Mouse (Mus musculus): ENCODE measurements at regions not wholly inside any gene's neighbourhood (a gene's known extent, or its start where the extent isn't known, plus 50 kb on each side); places are given as distances from the start of the nearest gene placed in this dataset.

- no peak overlapping the region for H3K27ac ChIP-seq
- no peak for ATAC-seq (ENCODE audit: insufficient number of reproducible peaks, insufficient read depth, low FRiP score, low TSS enrichment)
- H3K4me3 ChIP-seq, result no peak overlapping the region
- no peak overlapping the region for H3K9ac ChIP-seq
- WGBS, result 0% methylated on average over 1 of the region's 1 CpGs
- H3K36me3 ChIP-seq, result no peaks in the 10 kb centered on the region
- H3K4me1 ChIP-seq, result peaks cover 19% of the 10 kb centered on the region
- no peaks in the 10 kb centered on the region for H3K27me3 ChIP-seq
- no peaks in the 10 kb centered on the region for H3K9me3 ChIP-seq
- H3K4me2 ChIP-seq (replicated peaks), result no peak overlapping the region
Measured at GRCm38 (mm10) chr12:107662624-107663023, 174.2 kb downstream of the 3110018I06Rik start.

GRCm38 (mm10) chr12:107667836-107668235 is 179.4 kb downstream of the 3110018I06Rik start:
- no peak overlapping the region for H3K4me2 ChIP-seq (replicated peaks)
- H3K27ac ChIP-seq, result no peak overlapping the region
- H3K9me3 ChIP-seq, result no peaks in the 10 kb centered on the region
- 86% methylated on average over 3 of the region's 3 CpGs for WGBS
- H3K36me3 ChIP-seq, result no peaks in the 10 kb centered on the region
- H3K4me3 ChIP-seq, result no peak overlapping the region
- peaks cover 18% of the 10 kb centered on the region for H3K4me1 ChIP-seq
- no peak for ATAC-seq (ENCODE audit: insufficient number of reproducible peaks, insufficient read depth, low FRiP score, low TSS enrichment)
- H3K27me3 ChIP-seq, result no peaks in the 10 kb centered on the region
- no peak overlapping the region for H3K9ac ChIP-seq

DNA sequence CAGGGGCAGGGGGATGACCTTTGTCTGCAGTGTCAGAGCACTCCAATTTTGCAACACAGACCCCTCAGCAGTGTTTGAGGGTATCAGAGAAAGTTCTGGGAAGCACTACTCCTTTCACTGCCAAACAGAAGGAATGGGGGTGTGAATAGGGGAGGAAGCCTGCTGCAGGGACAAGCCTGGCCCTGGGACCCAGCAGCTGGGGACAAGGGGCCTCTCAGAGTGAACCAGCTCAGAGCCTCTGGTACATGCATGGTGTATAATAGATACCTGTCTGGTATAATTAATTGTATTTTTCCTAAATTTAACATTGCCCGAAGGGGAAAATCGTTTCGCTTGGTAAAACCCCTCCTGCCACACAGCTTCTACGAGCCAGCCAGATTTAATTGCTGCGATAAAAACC is 180.6 kb downstream of the 3110018I06Rik start:
- Histone ChIP-seq H3K4me3 (no peak overlapping the region), H3K27me3 (no peaks in the 10 kb centered on the region), H3K27ac (no peak overlapping the region), H3K36me3 (no peaks in the 10 kb centered on the region), H3K9me3 (no peaks in the 10 kb centered on the region), H3K4me1 (peaks cover 12% of the 10 kb centered on the region), H3K9ac (no peak overlapping the region), H3K4me2 (replicated peaks) (no peak overlapping the region)
- WGBS, result 40% methylated on average over 5 of the region's 5 CpGs
- no peak for ATAC-seq (ENCODE audit: insufficient number of reproducible peaks, insufficient read depth, low FRiP score, low TSS enrichment)

- ATAC-seq (ENCODE audit: insufficient number of reproducible peaks, insufficient read depth, low FRiP score, low TSS enrichment), result no peak
- Histone ChIP-seq H3K4me2 (replicated peaks) (no peak overlapping the region), H3K9me3 (no peaks in the 10 kb centered on the region), H3K36me3 (no peaks in the 10 kb centered on the region), H3K27me3 (no peaks in the 10 kb centered on the region), H3K9ac (no peak overlapping the region), H3K4me3 (no peak overlapping the region), H3K4me1 (peaks cover 12% of the 10 kb centered on the region), H3K27ac (no peak overlapping the region)
- 62% methylated on average over 6 of the region's 6 CpGs for WGBS
Measured at GRCm38 (mm10) chr12:107669450-107669849, 181.0 kb downstream of the 3110018I06Rik start.

- Histone ChIP-seq H3K4me1 (peaks cover 12% of the 10 kb centered on the region), H3K4me2 (replicated peaks) (no peak overlapping the region), H3K27ac (no peak overlapping the region), H3K9me3 (no peaks in the 10 kb centered on the region), H3K36me3 (no peaks in the 10 kb centered on the region), H3K4me3 (no peak overlapping the region), H3K9ac (no peak overlapping the region), H3K27me3 (no peaks in the 10 kb centered on the region)
- ATAC-seq (ENCODE audit: insufficient number of reproducible peaks, insufficient read depth, low FRiP score, low TSS enrichment), result no peak
- WGBS, result 71% methylated on average over 10 of the region's 10 CpGs
Measured at GRCm38 (mm10) chr12:107669910-107670309, 181.5 kb downstream of the 3110018I06Rik start.

DNA sequence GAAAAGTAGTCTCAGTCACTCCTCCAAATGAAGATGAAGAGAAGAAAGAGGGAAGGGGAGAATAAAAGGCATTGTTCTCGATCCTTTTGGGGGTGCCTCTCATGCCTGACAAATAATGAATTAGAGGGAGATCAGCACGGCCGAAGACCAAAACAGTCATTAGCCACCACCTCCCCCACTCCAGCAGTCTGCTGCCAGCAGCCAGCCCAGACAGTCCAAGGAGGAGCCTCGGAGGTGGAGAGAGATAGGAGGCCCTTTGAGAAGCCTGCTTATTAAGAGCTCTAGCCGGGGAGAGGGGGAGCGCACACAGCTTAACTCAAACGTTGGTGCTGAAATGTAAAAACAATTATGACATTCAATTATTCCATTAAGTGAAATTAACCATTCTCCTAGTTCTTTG is 188.6 kb downstream of the 3110018I06Rik start:
- no peak overlapping the region for H3K4me2 ChIP-seq (replicated peaks)
- H3K9ac ChIP-seq, result no peak overlapping the region
- H3K36me3 ChIP-seq, result no peaks in the 10 kb centered on the region
- no peaks in the 10 kb centered on the region for H3K9me3 ChIP-seq
- no peak for ATAC-seq (ENCODE audit: insufficient number of reproducible peaks, insufficient read depth, low FRiP score, low TSS enrichment)
- WGBS, result 27% methylated on average over 7 of the region's 7 CpGs
- no peak overlapping the region for H3K4me3 ChIP-seq
- no peaks in the 10 kb centered on the region for H3K4me1 ChIP-seq
- no peaks in the 10 kb centered on the region for H3K27me3 ChIP-seq
- H3K27ac ChIP-seq, result no peak overlapping the region

GRCm38 (mm10) chr12:107687447-107687846 is 199.0 kb downstream of the 3110018I06Rik start:
- peaks cover 8% of the 10 kb centered on the region; the same call in 1 of the 2 replicates for H3K4me1 ChIP-seq
- peak overlapping the region; percentile 63; the same call in 1 of the 2 replicates for H3K27ac ChIP-seq
- H3K4me3 ChIP-seq, result no peak overlapping the region
- H3K9ac ChIP-seq, result no peak overlapping the region
- WGBS, result 63% methylated on average over 2 of the region's 2 CpGs
- H3K4me2 ChIP-seq (replicated peaks), result no peak overlapping the region
- ATAC-seq (ENCODE audit: insufficient number of reproducible peaks, insufficient read depth, low FRiP score, low TSS enrichment), result no peak
- no peaks in the 10 kb centered on the region for H3K27me3 ChIP-seq
- no peaks in the 10 kb centered on the region for H3K9me3 ChIP-seq
- H3K36me3 ChIP-seq, result no peaks in the 10 kb centered on the region

GRCm38 (mm10) chr12:107689418-107689817 is 201.0 kb downstream of the 3110018I06Rik start:
- no peak overlapping the region for H3K9ac ChIP-seq
- no peak for ATAC-seq (ENCODE audit: insufficient number of reproducible peaks, insufficient read depth, low FRiP score, low TSS enrichment)

GRCm38 (mm10) chr12:107690061-107690460 is 201.6 kb downstream of the 3110018I06Rik start:
- Histone ChIP-seq H3K4me1 (peaks cover 8% of the 10 kb centered on the region; the same call in 1 of the 2 replicates), H3K9me3 (no peaks in the 10 kb centered on the region), H3K36me3 (no peaks in the 10 kb centered on the region), H3K9ac (no peak overlapping the region), H3K27ac (no peak overlapping the region), H3K4me2 (replicated peaks) (no peak overlapping the region), H3K4me3 (no peak overlapping the region), H3K27me3 (no peaks in the 10 kb centered on the region)
- WGBS, result 84% methylated on average over 3 of the region's 3 CpGs
- no peak for ATAC-seq (ENCODE audit: insufficient number of reproducible peaks, insufficient read depth, low FRiP score, low TSS enrichment)

More at GRCm38 (mm10) chr12:107689418-107689817, 201.0 kb downstream of the 3110018I06Rik start:
- Histone ChIP-seq H3K4me3 (no peak overlapping the region), H3K36me3 (no peaks in the 10 kb centered on the region), H3K27me3 (no peaks in the 10 kb centered on the region), H3K27ac (no peak overlapping the region), H3K9me3 (no peaks in the 10 kb centered on the region), H3K4me2 (replicated peaks) (no peak overlapping the region), H3K4me1 (peaks cover 8% of the 10 kb centered on the region; the same call in 1 of the 2 replicates)
- WGBS, result 62% methylated on average over 7 of the region's 7 CpGs

- Histone ChIP-seq H3K9ac (no peak overlapping the region), H3K9me3 (no peaks in the 10 kb centered on the region), H3K27ac (no peak overlapping the region), H3K4me1 (no peaks in the 10 kb centered on the region), H3K27me3 (no peaks in the 10 kb centered on the region), H3K4me2 (replicated peaks) (no peak overlapping the region), H3K36me3 (no peaks in the 10 kb centered on the region), H3K4me3 (no peak overlapping the region)
- ATAC-seq (ENCODE audit: insufficient number of reproducible peaks, insufficient read depth, low FRiP score, low TSS enrichment), result no peak
- WGBS, result 81% methylated on average over 6 of the region's 6 CpGs
Measured at GRCm38 (mm10) chr12:107693693-107694092, 205.3 kb downstream of the 3110018I06Rik start.

GRCm38 (mm10) chr12:107695014-107695413 is 206.6 kb downstream of the 3110018I06Rik start:
- no peak overlapping the region for H3K4me2 ChIP-seq (replicated peaks)
- no peak overlapping the region for H3K4me3 ChIP-seq
- H3K27me3 ChIP-seq, result no peaks in the 10 kb centered on the region
- no peaks in the 10 kb centered on the region for H3K36me3 ChIP-seq
- H3K9me3 ChIP-seq, result no peaks in the 10 kb centered on the region
- no peaks in the 10 kb centered on the region for H3K4me1 ChIP-seq
- no peak overlapping the region for H3K27ac ChIP-seq
- no peak for ATAC-seq (ENCODE audit: insufficient number of reproducible peaks, insufficient read depth, low FRiP score, low TSS enrichment)
- 90% methylated on average over 2 of the region's 2 CpGs for WGBS
- no peak overlapping the region for H3K9ac ChIP-seq

- no peak for ATAC-seq (ENCODE audit: insufficient number of reproducible peaks, insufficient read depth, low FRiP score, low TSS enrichment)
- Histone ChIP-seq H3K4me2 (replicated peaks) (no peak overlapping the region), H3K9me3 (no peaks in the 10 kb centered on the region), H3K9ac (no peak overlapping the region), H3K4me1 (peaks cover 1% of the 10 kb centered on the region; the same call in 1 of the 2 replicates), H3K36me3 (no peaks in the 10 kb centered on the region), H3K4me3 (no peak overlapping the region), H3K27ac (no peak overlapping the region), H3K27me3 (no peaks in the 10 kb centered on the region)
- 85% methylated on average over 13 of the region's 13 CpGs for WGBS
Measured at GRCm38 (mm10) chr12:107695438-107696267, 207.2 kb downstream of the 3110018I06Rik start.

Data from embryonic facial prominence, embryonic 12.5 days (tissue).